Mouse (Mus musculus) heart, adult 10 weeks (tissue): ENCODE results near the gene Zfy2. TPM values are rescaled to one million over a fixed set of nuclear protein-coding genes. Genes with fewer than 3 reads are reported as not detected.

Experiments
- polyA plus RNA-seq: library from polyadenylated mRNA; stranded (reverse); fragments of 350-450 nt; fragmentation: Illumina TruSeq; extraction: RNeasy Lipid Tissue Mini Kit (QIAGEN cat#74804); gene quantifications from one replicate; pipeline ENCODE4 v1.2.3, GENCODE M21; 2014; ENCODE audit warnings: low read depth, low replicate concordance

Gene Zfy2
- not detected for polyA plus RNA-seq

DNA sequence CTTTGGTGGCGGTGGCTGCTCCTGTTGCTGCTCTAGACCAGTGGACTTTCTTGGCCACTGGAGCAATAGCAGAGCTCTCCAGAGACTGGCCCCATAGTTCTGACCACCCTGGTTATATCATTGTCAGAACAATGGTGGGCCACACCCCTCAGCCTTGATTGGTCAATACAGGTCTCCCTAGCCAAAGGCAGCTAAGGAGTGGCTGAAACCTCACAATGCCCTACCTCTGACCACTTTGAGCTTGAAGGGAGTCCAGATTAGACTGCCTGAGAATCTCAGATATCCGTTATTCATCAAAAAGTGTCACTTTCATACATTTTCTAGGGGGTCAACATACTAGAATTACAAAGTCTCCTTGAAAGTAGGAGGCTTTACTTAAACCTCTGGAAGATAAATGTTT, at the start of gene Zfy2:
Gene Zfy2, minus strand, starts transcription at position 101 of the 400 bp plus-strand sequence.

